Mouse (Mus musculus): ENCODE results near the gene Wdfy2. TPM values are rescaled to one million over a fixed set of nuclear protein-coding genes. Genes with fewer than 3 reads are reported as not detected.

Gene Wdfy2
- polyA plus RNA-seq, 1 experiment: 15.5 TPM

GRCm38 (mm10) chr14:62924800-62925199, 87.3 kb downstream of the Wdfy2 start:
- TF ChIP-seq CTCF (IDR thresholded peaks at IDR 0.05; ENCODE audit: borderline replicate concordance, control insufficient read depth, extremely low read depth, insufficient read depth, low read length, poor library complexity): no peak
- TF ChIP-seq POLR2A (IDR thresholded peaks at IDR 0.05; ENCODE audit: control insufficient read depth, extremely low read depth, insufficient read depth, low read length, poor library complexity): no peak
- Histone ChIP-seq H3K36me3 (ENCODE audit: control insufficient read depth, insufficient read depth, low read length) (no peaks in the 10 kb centered on the region), H3K4me1 (replicated peaks; ENCODE audit: control insufficient read depth, insufficient read depth, low read length) (peaks cover 4% of the 10 kb centered on the region), H3K27ac (ENCODE audit: control insufficient read depth, insufficient read depth, low read length) (no peak overlapping the region), H3K4me3 (ENCODE audit: control insufficient read depth, insufficient read depth, low read length) (no peak overlapping the region), H3K27me3 (ENCODE audit: control insufficient read depth, insufficient read depth, low read length) (no peaks in the 10 kb centered on the region)
- WGBS: 94% methylated on average over 4 of the region's 4 CpGs
- DNase-seq: peak; percentile 33

- TF ChIP-seq CTCF (IDR thresholded peaks at IDR 0.05; ENCODE audit: borderline replicate concordance, control insufficient read depth, extremely low read depth, insufficient read depth, low read length, poor library complexity) (no peak), POLR2A (IDR thresholded peaks at IDR 0.05; ENCODE audit: control insufficient read depth, extremely low read depth, insufficient read depth, low read length, poor library complexity) (no peak)
- Histone ChIP-seq H3K27ac (ENCODE audit: control insufficient read depth, insufficient read depth, low read length) (no peak overlapping the region), H3K4me1 (replicated peaks; ENCODE audit: control insufficient read depth, insufficient read depth, low read length) (peaks cover 4% of the 10 kb centered on the region), H3K36me3 (ENCODE audit: control insufficient read depth, insufficient read depth, low read length) (no peaks in the 10 kb centered on the region), H3K4me3 (ENCODE audit: control insufficient read depth, insufficient read depth, low read length) (no peak overlapping the region), H3K27me3 (ENCODE audit: control insufficient read depth, insufficient read depth, low read length) (no peaks in the 10 kb centered on the region)
- WGBS: 8% methylated on average over 5 of the region's 5 CpGs
- DNase-seq: peak; percentile 12
These were observed 90.6 kb downstream of the Wdfy2 start for GRCm38 (mm10) chr14:62928101-62928541.

GRCm38 (mm10) chr14:62935361-62935760, 97.9 kb downstream of the Wdfy2 start:
- no peak for DNase-seq
- TF ChIP-seq CTCF (IDR thresholded peaks at IDR 0.05; ENCODE audit: borderline replicate concordance, control insufficient read depth, extremely low read depth, insufficient read depth, low read length, poor library complexity): no peak
- no peak for TF ChIP-seq POLR2A (IDR thresholded peaks at IDR 0.05; ENCODE audit: control insufficient read depth, extremely low read depth, insufficient read depth, low read length, poor library complexity)
- H3K27ac ChIP-seq (ENCODE audit: control insufficient read depth, insufficient read depth, low read length): no peak overlapping the region
- WGBS: 96% methylated on average over 9 of the region's 9 CpGs
- no peak overlapping the region for H3K4me3 ChIP-seq (ENCODE audit: control insufficient read depth, insufficient read depth, low read length)
- H3K27me3 ChIP-seq (ENCODE audit: control insufficient read depth, insufficient read depth, low read length): no peaks in the 10 kb centered on the region
- H3K4me1 ChIP-seq (replicated peaks; ENCODE audit: control insufficient read depth, insufficient read depth, low read length): peaks cover 2% of the 10 kb centered on the region
- H3K36me3 ChIP-seq (ENCODE audit: control insufficient read depth, insufficient read depth, low read length): no peaks in the 10 kb centered on the region

- Histone ChIP-seq H3K27ac (ENCODE audit: control insufficient read depth, insufficient read depth, low read length) (no peak overlapping the region), H3K36me3 (ENCODE audit: control insufficient read depth, insufficient read depth, low read length) (no peaks in the 10 kb centered on the region), H3K27me3 (ENCODE audit: control insufficient read depth, insufficient read depth, low read length) (no peaks in the 10 kb centered on the region), H3K4me1 (replicated peaks; ENCODE audit: control insufficient read depth, insufficient read depth, low read length) (peaks cover 10% of the 10 kb centered on the region), H3K4me3 (ENCODE audit: control insufficient read depth, insufficient read depth, low read length) (no peak overlapping the region)
- TF ChIP-seq POLR2A (IDR thresholded peaks at IDR 0.05; ENCODE audit: control insufficient read depth, extremely low read depth, insufficient read depth, low read length, poor library complexity): no peak
- TF ChIP-seq CTCF (IDR thresholded peaks at IDR 0.05; ENCODE audit: borderline replicate concordance, control insufficient read depth, extremely low read depth, insufficient read depth, low read length, poor library complexity): no peak
- WGBS: 86% methylated on average over 6 of the region's 6 CpGs
- no peak for DNase-seq
These were observed 99.3 kb downstream of the Wdfy2 start for GRCm38 (mm10) chr14:62936631-62937380.

GRCm38 (mm10) chr14:62937675-62938074, 100.2 kb downstream of the Wdfy2 start:
- no peaks in the 10 kb centered on the region for H3K27me3 ChIP-seq (ENCODE audit: control insufficient read depth, insufficient read depth, low read length)
- no peak overlapping the region for H3K27ac ChIP-seq (ENCODE audit: control insufficient read depth, insufficient read depth, low read length)
- TF ChIP-seq CTCF (IDR thresholded peaks at IDR 0.05; ENCODE audit: borderline replicate concordance, control insufficient read depth, extremely low read depth, insufficient read depth, low read length, poor library complexity): no peak
- TF ChIP-seq POLR2A (IDR thresholded peaks at IDR 0.05; ENCODE audit: control insufficient read depth, extremely low read depth, insufficient read depth, low read length, poor library complexity): no peak
- DNase-seq: no peak
- H3K4me1 ChIP-seq (replicated peaks; ENCODE audit: control insufficient read depth, insufficient read depth, low read length): peaks cover 10% of the 10 kb centered on the region
- H3K4me3 ChIP-seq (ENCODE audit: control insufficient read depth, insufficient read depth, low read length): no peak overlapping the region
- 87% methylated on average over 5 of the region's 5 CpGs for WGBS
- no peaks in the 10 kb centered on the region for H3K36me3 ChIP-seq (ENCODE audit: control insufficient read depth, insufficient read depth, low read length)

GRCm38 (mm10) chr14:62939435-62939834, 102.0 kb downstream of the Wdfy2 start:
- H3K4me1 ChIP-seq (replicated peaks; ENCODE audit: control insufficient read depth, insufficient read depth, low read length): peaks cover 10% of the 10 kb centered on the region
- H3K36me3 ChIP-seq (ENCODE audit: control insufficient read depth, insufficient read depth, low read length): no peaks in the 10 kb centered on the region
- no peak overlapping the region for H3K4me3 ChIP-seq (ENCODE audit: control insufficient read depth, insufficient read depth, low read length)
- H3K27ac ChIP-seq (ENCODE audit: control insufficient read depth, insufficient read depth, low read length): no peak overlapping the region
- peak; percentile 12 for DNase-seq
- no peak for TF ChIP-seq POLR2A (IDR thresholded peaks at IDR 0.05; ENCODE audit: control insufficient read depth, extremely low read depth, insufficient read depth, low read length, poor library complexity)
- no peak for TF ChIP-seq CTCF (IDR thresholded peaks at IDR 0.05; ENCODE audit: borderline replicate concordance, control insufficient read depth, extremely low read depth, insufficient read depth, low read length, poor library complexity)
- no peaks in the 10 kb centered on the region for H3K27me3 ChIP-seq (ENCODE audit: control insufficient read depth, insufficient read depth, low read length)
- 97% methylated on average over 3 of the region's 3 CpGs for WGBS
